Mouse (Mus musculus) layer of hippocampus, adult 18-20 months (tissue): ENCODE data around the gene Cyp24a1. TPM values are rescaled to one million over a fixed set of nuclear protein-coding genes. Genes with fewer than 3 reads are reported as not detected.

ENCODE experiments used
- DNase-seq, 2 experiments: peaks; one replicate each; pipeline ENCODE4 v3.0.0; 2022; ENCODE audit warnings: low spot score in 2 of 2
- total RNA-seq, 2 experiments: library from RNA; stranded (reverse); gene quantifications; 2 replicates each; pipeline ENCODE4 v1.2.3; 2021

The Cyp24a1 gene
- total RNA-seq, 2 experiments from 2014 or later: not detected

- no peak for DNase-seq
These were observed 51.1 kb downstream of the Cyp24a1 start for GRCm38 (mm10) chr2:170445861-170446260.

DNA sequence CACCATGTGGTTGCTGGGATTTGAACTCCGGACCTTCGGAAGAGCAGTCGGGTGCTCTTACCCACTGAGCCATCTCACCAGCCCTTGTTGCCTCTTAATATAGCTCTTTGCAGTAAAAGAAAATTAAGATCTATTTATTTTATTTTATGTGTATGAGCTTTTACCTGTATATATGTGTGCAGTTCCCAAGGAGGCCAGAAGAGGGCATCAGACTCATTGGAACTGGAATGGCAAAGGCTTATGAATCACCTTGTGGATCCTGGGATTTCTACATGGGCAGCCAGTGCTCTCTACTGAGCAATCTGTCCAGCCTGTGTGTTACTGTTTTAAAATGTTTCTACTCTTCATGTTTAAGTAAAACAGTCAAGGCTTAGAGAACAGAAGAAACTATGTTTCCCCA, 54.4 kb downstream of the Cyp24a1 start:
- peak in 1 of 2 experiments; percentile 28 for DNase-seq

DNA sequence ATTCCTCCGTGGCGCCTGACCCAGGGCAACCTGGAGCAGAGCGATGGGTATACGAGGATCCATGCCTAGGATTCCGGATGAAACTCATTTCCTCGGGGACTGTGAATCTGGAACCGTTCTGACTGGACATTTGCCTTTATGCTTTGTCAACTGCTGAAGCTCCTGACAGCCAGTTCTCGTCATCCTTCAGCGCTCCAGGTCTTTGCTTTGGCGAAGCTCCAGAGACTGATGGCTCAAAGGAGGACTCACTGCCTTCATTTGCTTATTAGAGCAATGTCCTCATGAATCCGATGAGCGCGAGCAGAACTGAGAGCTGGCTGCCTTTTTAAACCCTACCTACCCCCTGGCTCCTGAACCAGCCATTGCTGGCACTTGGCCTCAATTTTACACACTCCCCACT, 58.2 kb downstream of the Cyp24a1 start:
- DNase-seq: no peak

GRCm38 (mm10) chr2:170436204-170436603, 60.7 kb downstream of the Cyp24a1 start:
- DNase-seq: no peak

Other genes with a start within 250 kb of the Cyp24a1 start
- 10 to 100 TPM; 86.2 to 92.8 TPM for gene Bcas1, start 69.3 kb downstream of the Cyp24a1 start, total RNA-seq
- 10 to 100 TPM; 25.9 to 29.2 TPM for gene Pfdn4, start 717 bp downstream of the Cyp24a1 start, total RNA-seq
- gene 4930470P17Rik, start 104.9 kb upstream of the Cyp24a1 start, total RNA-seq: not detected
- gene Dok5, start 234.7 kb upstream of the Cyp24a1 start, total RNA-seq: 10 to 100 TPM; 13.2 to 15.4 TPM